Mouse (Mus musculus) MEL (cell line): ENCODE measurements at regions not wholly inside any gene's neighbourhood (a gene's known extent, or its start where the extent isn't known, plus 50 kb on each side); places are given as distances from the start of the nearest gene placed in this dataset.

Experiments used
- DNase-seq: peaks from one replicate; pipeline ENCODE4 v3.0.0; 2011; ENCODE audit warnings: low read depth, low spot score
- H3K27ac ChIP-seq: 2 replicates; pipeline ENCODE4 v1.5.1; 2012; ENCODE audit warnings: low read depth, mild to moderate bottlenecking, control low read depth, low read length, moderate library complexity; ENCODE audit not compliant: control insufficient read depth
- H3K27me3 ChIP-seq, 2 experiments: fragments of 150-350 bp in 1 of 2; sonication (generic) in 1 of 2; 2 replicates each; pipeline ENCODE4 v1.6.1; 2012; ENCODE audit warnings: low read length in 2 of 2, mild to moderate bottlenecking in 2 of 2, improper control_type of control experiment in 1 of 2, moderate library complexity in 1 of 2; ENCODE audit not compliant: insufficient read depth in 2 of 2, control insufficient read depth in 1 of 2
- H3K36me3 ChIP-seq, 2 experiments: 2 replicates each; pipeline ENCODE4 v1.6.1; 2012 to 2014; ENCODE audit warnings: low read length in 2 of 2, improper control_type of control experiment in 1 of 2, inconsistent platforms in 1 of 2, mild to moderate bottlenecking in 1 of 2; ENCODE audit not compliant: insufficient read depth in 2 of 2, control insufficient read depth in 1 of 2
- H3K4me1 ChIP-seq, 2 experiments: fragments of 150-350 bp in 1 of 2; sonication (generic) in 1 of 2; 2 replicates each; pipeline ENCODE4 v1.6.1; 2012; ENCODE audit warnings: low read length in 2 of 2, improper control_type of control experiment in 1 of 2, mild to moderate bottlenecking in 1 of 2; ENCODE audit not compliant: insufficient read depth in 2 of 2, control insufficient read depth in 1 of 2
- H3K4me3 ChIP-seq, 2 experiments: fragments of 150-350 bp in 1 of 2; sonication (generic) in 1 of 2; 2 replicates each; pipeline ENCODE4 v1.5.1; 2012; ENCODE audit warnings: low read depth in 2 of 2, low read length in 2 of 2, mild to moderate bottlenecking in 2 of 2, moderate library complexity in 2 of 2, control low read depth in 1 of 2, improper control_type of control experiment in 1 of 2; ENCODE audit not compliant: control insufficient read depth in 1 of 2, insufficient read depth in 1 of 2
- H3K79me2 ChIP-seq: 2 replicates; pipeline ENCODE4 v1.6.1; 2012; ENCODE audit warnings: mild to moderate bottlenecking, low read length, moderate library complexity; ENCODE audit not compliant: control insufficient read depth, poor library complexity, insufficient read depth
- H3K9ac ChIP-seq: 2 replicates; pipeline ENCODE4 v1.6.1; 2012; ENCODE audit warnings: low read depth, mild to moderate bottlenecking, control low read depth, low read length, moderate library complexity; ENCODE audit not compliant: control insufficient read depth, poor library complexity, severe bottlenecking
- H3K9me3 ChIP-seq: fragments of 150-350 bp; sonication (generic); replicated peaks from 2 replicates; pipeline ENCODE4 v1.6.1; 2012; ENCODE audit warnings: mild to moderate bottlenecking, low read length, improper control_type of control experiment, moderate library complexity; ENCODE audit not compliant: insufficient read depth
- BHLHE40 ChIP-seq: IDR thresholded peaks from 2 replicates; pipeline ENCODE4 v1.6.1; 2012; ENCODE audit warnings: low read depth, mild to moderate bottlenecking, inconsistent platforms, low read length, improper control_type of control experiment, borderline replicate concordance
- CHD2 ChIP-seq: IDR thresholded peaks from 2 replicates; pipeline ENCODE4 v1.6.1; 2011; ENCODE audit warnings: low read length, improper control_type of control experiment
- ELF1 ChIP-seq: IDR thresholded peaks from 2 replicates; pipeline ENCODE4 v1.6.1; 2014; ENCODE audit warnings: low read depth, mild to moderate bottlenecking, inconsistent platforms, low read length, improper control_type of control experiment, moderate library complexity
- ETS1 ChIP-seq: IDR thresholded peaks from 2 replicates; pipeline ENCODE4 v1.6.1; 2012; ENCODE audit warnings: low read depth, mild to moderate bottlenecking, inconsistent platforms, low read length, improper control_type of control experiment, moderate library complexity
- POLR2AphosphoS5 ChIP-seq: IDR thresholded peaks from 2 replicates; pipeline ENCODE4 v1.6.1; 2012; ENCODE audit warnings: low read depth, borderline replicate concordance, mild to moderate bottlenecking, inconsistent platforms, low read length, moderate library complexity, mixed read lengths
- RCOR1 ChIP-seq: IDR thresholded peaks from 2 replicates; pipeline ENCODE4 v1.6.1; 2012; ENCODE audit warnings: low read depth, mild to moderate bottlenecking, inconsistent platforms, low read length, improper control_type of control experiment
- SIN3A ChIP-seq: IDR thresholded peaks from 2 replicates; pipeline ENCODE4 v1.6.1; 2012; ENCODE audit warnings: low read length, improper control_type of control experiment, inconsistent platforms
- SMC3 ChIP-seq: IDR thresholded peaks from 2 replicates; pipeline ENCODE4 v1.6.1; 2011; ENCODE audit warnings: low read depth, low read length, improper control_type of control experiment
- TAL1 ChIP-seq: IDR thresholded peaks from 2 replicates; pipeline ENCODE4 v1.6.1; 2012; ENCODE audit warnings: mild to moderate bottlenecking, inconsistent platforms, low read length, moderate library complexity, mixed read lengths
- TCF12 ChIP-seq: IDR thresholded peaks from 2 replicates; pipeline ENCODE4 v1.6.1; 2014; ENCODE audit warnings: low read depth, mild to moderate bottlenecking, inconsistent platforms, low read length, improper control_type of control experiment, moderate library complexity
- USF2 ChIP-seq, 2 experiments: IDR thresholded peaks; 2 replicates each; pipeline ENCODE4 v1.6.1; 2011 to 2012; ENCODE audit warnings: improper control_type of control experiment in 2 of 2, low read length in 2 of 2, borderline replicate concordance in 1 of 2, inconsistent platforms in 1 of 2, low read depth in 1 of 2, mild to moderate bottlenecking in 1 of 2; ENCODE audit not compliant: insufficient read depth in 1 of 2
- ZC3H11A ChIP-seq: IDR thresholded peaks from 2 replicates; pipeline ENCODE4 v1.6.1; 2012; ENCODE audit warnings: low read depth, mild to moderate bottlenecking, inconsistent platforms, low read length, improper control_type of control experiment
- ZKSCAN1 ChIP-seq: IDR thresholded peaks from 2 replicates; pipeline ENCODE4 v1.6.1; 2012; ENCODE audit warnings: low read depth, mild to moderate bottlenecking, inconsistent platforms, low read length, improper control_type of control experiment, moderate library complexity

GRCm38 (mm10) chr16:20820939-20821338 is 86.6 kb upstream of the Thpo start:
- H3K36me3 ChIP-seq: no peaks in the 10 kb centered on the region
- H3K27me3 ChIP-seq: no peaks in the 10 kb centered on the region; a peak in 2 of 4 replicates
- no peak overlapping the region for H3K27ac ChIP-seq
- no peaks in the 10 kb centered on the region for H3K9me3 ChIP-seq
- no peaks in the 10 kb centered on the region for H3K79me2 ChIP-seq
- no peak overlapping the region for H3K9ac ChIP-seq
- H3K4me3 ChIP-seq: no peak overlapping the region
- DNase-seq: no peak
- TF ChIP-seq CHD2 (no peak), TCF12 (no peak)
- H3K4me1 ChIP-seq: no peaks in the 10 kb centered on the region

DNA sequence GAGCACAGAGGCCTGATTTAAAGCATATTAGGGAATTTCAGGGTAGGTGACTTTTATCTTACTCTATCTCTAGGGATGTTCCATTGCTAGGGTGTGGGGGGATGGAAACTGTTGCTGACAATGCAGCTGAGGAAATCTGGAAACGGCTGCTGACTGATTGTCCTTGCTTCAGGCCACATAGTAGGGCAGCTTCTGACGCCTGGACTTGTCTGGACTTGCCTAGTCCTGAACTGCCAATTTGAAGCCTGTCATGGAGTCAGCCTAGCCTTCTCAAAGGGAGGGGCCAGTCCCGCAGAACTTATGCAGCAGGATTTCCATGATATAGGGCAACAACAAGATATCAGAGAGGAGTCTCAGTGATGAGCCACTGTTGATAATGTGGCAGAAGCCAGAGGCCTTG is 85.3 kb upstream of the Thpo start:
- no peaks in the 10 kb centered on the region for H3K79me2 ChIP-seq
- no peak for TF ChIP-seq ELF1
- TF ChIP-seq SIN3A: no peak
- no peak for TF ChIP-seq SMC3
- TF ChIP-seq POLR2AphosphoS5: no peak
- no peak for TF ChIP-seq TAL1
- H3K9ac ChIP-seq: no peak overlapping the region
- H3K4me3 ChIP-seq: no peak overlapping the region
- H3K9me3 ChIP-seq: no peaks in the 10 kb centered on the region
- no peaks in the 10 kb centered on the region for H3K27me3 ChIP-seq
- H3K27ac ChIP-seq: no peak overlapping the region
- no peaks in the 10 kb centered on the region for H3K4me1 ChIP-seq
- H3K36me3 ChIP-seq: no peaks in the 10 kb centered on the region
- no peak for DNase-seq

DNA sequence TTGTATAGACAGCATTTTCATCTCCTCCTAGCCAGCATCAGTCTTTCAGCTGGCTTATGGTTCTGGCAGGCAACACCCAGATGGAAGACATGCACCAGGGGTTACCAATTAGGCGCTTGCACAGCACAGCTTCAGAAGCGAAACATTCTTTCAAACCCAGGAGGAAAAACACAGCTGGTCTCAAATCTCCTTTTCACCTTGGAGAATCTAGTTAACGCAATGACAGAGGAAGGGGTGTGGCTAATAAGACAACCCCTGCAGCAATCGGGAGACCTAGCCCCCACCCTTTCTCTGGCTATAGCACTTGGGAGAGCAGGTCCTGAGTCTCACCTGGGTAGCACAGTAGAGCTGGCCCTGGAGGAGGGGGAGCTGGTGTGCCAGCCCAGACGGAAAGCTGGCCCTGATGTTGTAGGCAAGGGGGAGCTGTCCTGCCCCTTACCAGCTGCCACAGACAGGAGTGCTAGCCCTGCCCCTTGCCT is 84.4 kb upstream of the Thpo start:
- Histone ChIP-seq H3K27ac (no peak overlapping the region), H3K9ac (no peak overlapping the region), H3K9me3 (no peaks in the 10 kb centered on the region), H3K79me2 (no peaks in the 10 kb centered on the region), H3K36me3 (no peaks in the 10 kb centered on the region), H3K4me1 (no peaks in the 10 kb centered on the region), H3K4me3 (no peak overlapping the region), H3K27me3 (no peaks in the 10 kb centered on the region)
- no peak for TF ChIP-seq USF2 (IDR thresholded peaks at IDR 0.05; ENCODE audit: borderline replicate concordance in 1 of 2, insufficient read depth in 1 of 2, low read depth in 1 of 2, low read length in 2 of 2)
- TF ChIP-seq SIN3A: no peak
- TF ChIP-seq BHLHE40: no peak
- TF ChIP-seq ETS1: no peak
- TF ChIP-seq ZC3H11A: no peak
- TF ChIP-seq RCOR1: no peak
- TF ChIP-seq ZKSCAN1: no peak
- no peak for TF ChIP-seq SMC3
- no peak for TF ChIP-seq TCF12
- DNase-seq: no peak
